Mouse (Mus musculus) regulatory T cell (primary cell): ENCODE results near the gene Ttc9b.

ENCODE experiments used
- in situ Hi-C: fragments of 300-600 bp; cut with MboI, MseI; formaldehyde crosslinking; loops from one replicate; pipeline ENCODE4 v1.15.1; 2025; ENCODE audit warnings: high pct_unique_total_duplicates

The Ttc9b gene

GRCm38 (mm10) chr7:27687836-27688235 is 34.1 kb downstream of the Ttc9b start:
- in situ Hi-C loops = no loop called here

- in situ Hi-C loops = no loop called here
Measured at GRCm38 (mm10) chr7:27688246-27688788, 34.6 kb downstream of the Ttc9b start.

GRCm38 (mm10) chr7:27688815-27689612 is 35.3 kb downstream of the Ttc9b start, which contains the start of gene Zfp607b:
Gene Zfp607b (plus strand): TSS chr7:27689340.
- in situ Hi-C loops = no loop called here

GRCm38 (mm10) chr7:27691076-27691475 is 37.4 kb downstream of the Ttc9b start:
- in situ Hi-C loops = loop anchor here (5.0 kb wide), 1 partner anchor 41 kb away; the partner anchor contains the start of gene Zfp60

- in situ Hi-C loops = no loop called here
Measured at GRCm38 (mm10) chr7:27696711-27697110, 43.0 kb downstream of the Ttc9b start.
